Mouse (Mus musculus) brain, embryonic 14.5 days (tissue): ENCODE measurements at regions not wholly inside any gene's neighbourhood (a gene's known extent, or its start where the extent isn't known, plus 50 kb on each side); places are given as distances from the start of the nearest gene placed in this dataset.

Experiments used
- CTCF ChIP-seq: fragments of 200-500 bp; IDR thresholded peaks from 2 replicates; pipeline ENCODE4 v1.5.1; 2012; ENCODE audit warnings: inconsistent platforms, mild to moderate bottlenecking, moderate library complexity, borderline replicate concordance; ENCODE audit not compliant: insufficient read depth, insufficient read length; ENCODE audit errors: extremely low read depth
- POLR2A ChIP-seq: fragments of 200-500 bp; IDR thresholded peaks from 2 replicates; pipeline ENCODE4 v1.6.1; 2012; ENCODE audit warnings: mild to moderate bottlenecking, inconsistent platforms, borderline replicate concordance; ENCODE audit not compliant: poor library complexity, insufficient read depth, insufficient read length, severe bottlenecking; ENCODE audit errors: extremely low read depth

DNA sequence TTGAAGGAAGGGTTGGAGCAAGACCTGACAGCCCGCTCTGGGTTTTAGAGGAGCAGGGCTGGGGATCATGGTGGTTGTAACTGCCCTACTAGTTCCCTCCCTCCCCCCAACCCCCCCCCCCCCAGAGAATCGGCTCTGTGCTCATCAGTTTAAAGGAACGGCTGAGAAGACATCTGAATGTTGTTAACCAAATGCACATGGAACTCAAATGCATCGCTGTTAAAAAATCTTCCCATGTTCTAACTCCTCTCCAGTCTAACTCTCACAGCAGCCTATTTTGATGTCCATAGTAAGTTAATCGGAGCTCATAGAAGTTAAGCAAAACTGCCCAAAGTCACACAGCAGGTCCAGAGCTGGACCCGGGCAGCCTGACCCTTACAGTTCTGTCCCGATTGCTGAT, 143.1 kb downstream of the Vegfa start:
- TF ChIP-seq POLR2A = no peak
- TF ChIP-seq CTCF = no peak
